Mouse (Mus musculus): Measurements from ENCODE around the gene Vmn1r160.
"Not testable (repeated sequence)": the region's sequence is repeated elsewhere in the genome, so short reads cannot be mapped to it uniquely, and the experiment has no call there.

Vmn1r160 gene

GRCm38 (mm10) chr7:22870924-22871323, at the start of gene Vmn1r160:
TSS of gene Vmn1r160 (plus strand) at chr7:22871224.
- not testable (repeated sequence) for DNase-seq

GRCm38 (mm10) chr7:22843505-22843904, 27.5 kb upstream of the Vmn1r160 start, which contains the start of gene Vmn1r159:
TSS of gene Vmn1r159 (minus strand) at chr7:22843605.
- DNase-seq, result not testable (repeated sequence)

All from lung, postnatal 14 days (tissue).